Mouse (Mus musculus): Measurements from ENCODE around the gene Drp2.

Drp2 gene

GRCm38 (mm10) chrX:134403863-134404583 is at the start of gene Drp2:
TSS of gene Drp2 (plus strand) at chrX:134404551.
- DNase-seq, result no peak

GRCm38 (mm10) chrX:134359336-134359735 is 45.0 kb upstream of the Drp2 start:
- DNase-seq, result no peak

- DNase-seq, result no peak
Observed at GRCm38 (mm10) chrX:134362156-134362555, 42.2 kb upstream of the Drp2 start.

GRCm38 (mm10) chrX:134365421-134365820 is 38.9 kb upstream of the Drp2 start:
- DNase-seq, result no peak

- DNase-seq, result no peak
Observed at GRCm38 (mm10) chrX:134366547-134366946, 37.8 kb upstream of the Drp2 start.

GRCm38 (mm10) chrX:134371279-134371678 is 33.1 kb upstream of the Drp2 start:
- DNase-seq, result no peak

GRCm38 (mm10) chrX:134374190-134374589 is 30.2 kb upstream of the Drp2 start:
- no peak for DNase-seq

- DNase-seq, result no peak
Observed at GRCm38 (mm10) chrX:134384896-134385295, 19.5 kb upstream of the Drp2 start.

- no peak for DNase-seq
Observed at GRCm38 (mm10) chrX:134398972-134399371, 5.4 kb upstream of the Drp2 start.

- peak in 1 of 2 experiments; percentile 16 for DNase-seq
Observed at GRCm38 (mm10) chrX:134404584-134404955, 219 bp downstream of the Drp2 start.

- DNase-seq, result no peak
Observed at GRCm38 (mm10) chrX:134409354-134409900, 5.1 kb downstream of the Drp2 start.

- no peak for DNase-seq
Observed at GRCm38 (mm10) chrX:134412096-134412495, 7.7 kb downstream of the Drp2 start.

GRCm38 (mm10) chrX:134420097-134420496 is 15.7 kb downstream of the Drp2 start:
- DNase-seq, result no peak

GRCm38 (mm10) chrX:134424263-134424662 is 19.9 kb downstream of the Drp2 start:
- DNase-seq, result no peak

- no peak for DNase-seq
Observed at GRCm38 (mm10) chrX:134425798-134426197, 21.4 kb downstream of the Drp2 start.

GRCm38 (mm10) chrX:134426819-134427218 is 22.5 kb downstream of the Drp2 start:
- no peak for DNase-seq

GRCm38 (mm10) chrX:134427307-134427706 is 23.0 kb downstream of the Drp2 start:
- DNase-seq, result no peak

GRCm38 (mm10) chrX:134474988-134475710 is 70.8 kb downstream of the Drp2 start:
- DNase-seq, result no peak

GRCm38 (mm10) chrX:134476290-134476689 is 71.9 kb downstream of the Drp2 start, which contains the start of gene Taf7l:
TSS of gene Taf7l (minus strand) at chrX:134476490.
- no peak for DNase-seq

GRCm38 (mm10) chrX:134481720-134482119 is 77.4 kb downstream of the Drp2 start:
- DNase-seq, result no peak

GRCm38 (mm10) chrX:134500651-134501050 is 96.3 kb downstream of the Drp2 start:
- no peak for DNase-seq
